Mouse (Mus musculus) heart, embryonic 13.5 days (tissue): ENCODE data around the gene Chfr. TPM values are rescaled to one million over a fixed set of nuclear protein-coding genes. Genes with fewer than 3 reads are reported as not detected.
"Not testable (repeated sequence)": the region's sequence is repeated elsewhere in the genome, so short reads cannot be mapped to it uniquely, and the experiment has no call there.

Experiments used
- ATAC-seq: fragments of 200-750 bp; cut with Nextera tagmentation; 2 replicates; pipeline ENCODE4 v1.8.0; 2017; ENCODE audit warnings: moderate TSS enrichment; ENCODE audit not compliant: insufficient number of reproducible peaks, low FRiP score, low TSS enrichment; ENCODE audit errors: extremely low read depth
- H3K27ac ChIP-seq: fragments of 300-500 bp; sonication (generic); replicated peaks from 2 replicates; pipeline ENCODE4 v1.5.1; 2015; ENCODE audit warnings: moderate library complexity, mild to moderate bottlenecking, inconsistent platforms
- H3K27me3 ChIP-seq: fragments of 300-500 bp; sonication (generic); replicated peaks from 2 replicates; pipeline ENCODE4 v1.6.1; 2015; ENCODE audit warnings: mild to moderate bottlenecking, inconsistent platforms
- H3K36me3 ChIP-seq: fragments of 300-500 bp; sonication (generic); 2 replicates; pipeline ENCODE4 v1.6.1; 2015; ENCODE audit warnings: mild to moderate bottlenecking, inconsistent platforms
- H3K4me1 ChIP-seq: fragments of 300-500 bp; sonication (generic); 2 replicates; pipeline ENCODE4 v1.6.1; 2015; ENCODE audit warnings: inconsistent platforms
- H3K4me2 ChIP-seq: fragments of 300-500 bp; sonication (generic); 2 replicates; pipeline ENCODE4 v1.6.1; 2015; ENCODE audit warnings: inconsistent platforms, mild to moderate bottlenecking, moderate library complexity
- H3K4me3 ChIP-seq: fragments of 300-500 bp; sonication (generic); 2 replicates; pipeline ENCODE4 v1.5.1; 2015; ENCODE audit warnings: moderate library complexity, mild to moderate bottlenecking, inconsistent platforms
- H3K9ac ChIP-seq: fragments of 300-500 bp; sonication (generic); 2 replicates; pipeline ENCODE4 v1.6.1; 2015; ENCODE audit warnings: inconsistent platforms, mild to moderate bottlenecking, moderate library complexity
- H3K9me3 ChIP-seq: fragments of 300-500 bp; sonication (generic); 2 replicates; pipeline ENCODE4 v1.6.1; 2016; ENCODE audit warnings: inconsistent platforms
- WGBS: fragments of 180-500 bp; shearing (Covaris S2); methylation state at CpG from one replicate; pipeline ENCODE4 v1.1.7; 2015; ENCODE audit warnings: mixed read lengths; 5-methylcytosine and 5-hydroxymethylcytosine counted together
- polyA plus RNA-seq: library from polyadenylated mRNA; unstranded; fragments of >200 nt; fragmentation: Nextera tagmentation; extraction: Ambion mirVana; gene quantifications from 2 replicates; pipeline ENCODE4 v1.2.1, GENCODE M21; 2015

Chfr gene
- polyA plus RNA-seq, 1 experiment from 2014 or later, result 25.8 TPM

- H3K36me3 ChIP-seq, result peaks cover 45% of the 10 kb centered on the region
- H3K27me3 ChIP-seq, result peaks cover 29% of the 10 kb centered on the region
- H3K4me3 ChIP-seq, result peak overlapping the region; percentile 44; the same call in 1 of the 2 replicates
- no peak overlapping the region for H3K9ac ChIP-seq
- no peak for ATAC-seq
- H3K9me3 ChIP-seq, result no peaks in the 10 kb centered on the region
- peaks cover 35% of the 10 kb centered on the region for H3K4me1 ChIP-seq
- WGBS, result 84% methylated on average over 13 of the region's 13 CpGs
- no peak overlapping the region for H3K27ac ChIP-seq
- H3K4me2 ChIP-seq, result peak overlapping the region; percentile 84
Measured at GRCm38 (mm10) chr5:110102429-110102828, 33.2 kb upstream of the Chfr start.

DNA sequence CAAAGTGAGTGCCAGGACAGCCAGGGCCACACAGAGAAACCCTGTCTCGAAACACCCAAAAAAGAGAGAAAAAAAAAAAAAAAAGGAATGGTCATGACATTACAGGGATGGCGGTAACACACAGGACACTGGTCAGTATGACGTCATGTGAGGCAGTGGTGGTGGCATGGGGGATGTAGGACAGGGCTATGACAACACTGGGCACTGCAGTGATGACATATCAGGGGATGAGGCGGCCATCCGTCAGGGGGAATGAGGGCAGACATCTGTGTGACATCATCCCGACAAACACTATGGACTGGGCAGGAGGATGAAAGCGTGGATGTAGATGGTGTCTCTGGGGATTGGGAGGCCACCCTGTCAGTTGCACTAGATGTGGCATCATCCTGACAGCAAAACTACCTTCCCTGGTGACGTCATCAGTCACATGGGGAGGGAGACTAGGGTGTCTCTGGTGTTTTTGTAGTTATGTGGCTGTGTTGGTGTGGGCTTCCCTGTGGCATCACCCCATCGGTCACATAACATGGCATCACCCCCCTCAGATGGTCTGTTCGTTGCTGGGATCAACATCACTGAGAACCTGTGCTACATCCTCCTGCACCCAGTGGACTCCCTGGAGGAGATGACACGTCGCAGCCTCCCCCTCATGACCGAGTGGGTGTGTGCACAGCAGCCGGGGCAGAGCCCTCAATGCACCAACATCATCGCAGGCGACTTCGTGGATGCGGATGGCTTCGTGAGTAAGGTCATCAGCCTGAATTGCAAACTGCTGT, 32.6 kb upstream of the Chfr start:
- H3K4me1 ChIP-seq, result peaks cover 35% of the 10 kb centered on the region
- no peaks in the 10 kb centered on the region for H3K9me3 ChIP-seq
- no peak overlapping the region for H3K4me2 ChIP-seq
- H3K36me3 ChIP-seq, result peaks cover 45% of the 10 kb centered on the region
- no peak overlapping the region for H3K4me3 ChIP-seq
- WGBS, result 91% methylated on average over 19 of the region's 19 CpGs
- no peak overlapping the region for H3K27ac ChIP-seq
- peaks cover 29% of the 10 kb centered on the region for H3K27me3 ChIP-seq
- ATAC-seq, result no peak
- H3K9ac ChIP-seq, result no peak overlapping the region

- 91% methylated on average over 27 of the region's 27 CpGs for WGBS
- Histone ChIP-seq H3K4me3 (no peak overlapping the region), H3K4me2 (no peak overlapping the region), H3K27me3 (peaks cover 21% of the 10 kb centered on the region), H3K27ac (no peak overlapping the region), H3K9ac (no peak overlapping the region), H3K4me1 (peaks cover 35% of the 10 kb centered on the region), H3K36me3 (peaks cover 45% of the 10 kb centered on the region), H3K9me3 (no peaks in the 10 kb centered on the region)
- ATAC-seq, result no peak
Measured at GRCm38 (mm10) chr5:110103901-110104615, 31.6 kb upstream of the Chfr start.

GRCm38 (mm10) chr5:110104616-110105380, 30.8 kb upstream of the Chfr start:
- 90% methylated on average over 36 of the region's 36 CpGs for WGBS
- Histone ChIP-seq H3K27me3 (peaks cover 18% of the 10 kb centered on the region), H3K4me2 (no peak overlapping the region), H3K4me1 (peaks cover 35% of the 10 kb centered on the region), H3K27ac (no peak overlapping the region), H3K4me3 (no peak overlapping the region), H3K36me3 (peaks cover 45% of the 10 kb centered on the region), H3K9ac (no peak overlapping the region), H3K9me3 (no peaks in the 10 kb centered on the region)
- ATAC-seq, result no peak

- Histone ChIP-seq H3K4me1 (peaks cover 28% of the 10 kb centered on the region), H3K9ac (peak overlapping the region; percentile 95), H3K27me3 (peaks cover 3% of the 10 kb centered on the region; the same call in 1 of the 2 replicates), H3K9me3 (no peaks in the 10 kb centered on the region), H3K27ac (no peak overlapping the region), H3K4me3 (peak overlapping the region; percentile 95), H3K4me2 (peak overlapping the region; percentile 94), H3K36me3 (peaks cover 45% of the 10 kb centered on the region)
- no peak for ATAC-seq
- 90% methylated on average over 26 of the region's 26 CpGs for WGBS
Measured at GRCm38 (mm10) chr5:110106140-110106871, 29.3 kb upstream of the Chfr start.

DNA sequence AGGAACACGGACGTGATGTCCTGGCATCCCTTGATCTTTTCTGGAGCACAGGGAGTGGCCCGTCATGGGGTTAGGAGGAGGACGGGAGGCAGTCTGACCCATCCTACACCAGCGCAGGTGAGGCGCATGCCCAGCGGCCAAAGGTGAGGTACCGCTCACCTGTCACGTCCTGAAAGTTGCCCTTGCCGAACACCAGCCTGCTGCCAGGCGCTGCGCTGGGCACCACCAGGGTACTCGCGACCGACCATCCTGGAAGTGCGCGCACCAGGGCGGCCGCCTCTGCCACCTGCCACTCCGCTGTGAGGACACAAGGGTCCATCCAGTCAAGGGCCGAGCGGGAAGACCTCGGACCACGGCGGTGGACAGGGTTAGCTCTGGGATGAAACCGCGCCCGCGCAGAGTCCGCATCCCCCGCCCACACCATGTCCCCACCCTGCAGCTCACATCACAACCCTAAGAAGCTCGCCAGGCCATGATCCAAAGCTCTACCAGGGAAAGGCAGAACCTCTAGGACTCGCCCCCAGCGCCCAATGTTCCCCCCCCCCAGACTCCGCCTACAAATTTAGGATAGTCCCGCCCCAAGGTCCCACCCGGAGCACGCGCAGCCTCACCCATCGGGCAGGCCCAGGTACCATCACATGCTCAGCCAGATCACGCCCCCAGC, 28.6 kb upstream of the Chfr start:
- H3K4me1 ChIP-seq, result peaks cover 20% of the 10 kb centered on the region
- H3K36me3 ChIP-seq, result peaks cover 48% of the 10 kb centered on the region
- peak overlapping the region; percentile 95 for H3K4me3 ChIP-seq
- WGBS, result 15% methylated on average over 39 of the region's 41 CpGs
- H3K9me3 ChIP-seq, result no peaks in the 10 kb centered on the region
- peak overlapping the region; percentile 99 for H3K27ac ChIP-seq
- peak overlapping the region; percentile 94 for H3K4me2 ChIP-seq
- peak overlapping the region; percentile 95 for H3K9ac ChIP-seq
- H3K27me3 ChIP-seq, result no peaks in the 10 kb centered on the region
- ATAC-seq, result peak; percentile 47; the same call in 1 of the 2 replicates

GRCm38 (mm10) chr5:110107581-110108304, 27.9 kb upstream of the Chfr start, which contains the start of gene Gtpbp6:
Gtpbp6 (minus strand) TSS chr5:110108197.
- peaks cover 17% of the 10 kb centered on the region for H3K4me1 ChIP-seq
- peak within 1 kb of the TSS; percentile 95 for H3K9ac ChIP-seq
- under 1% methylated on average over 70 of the region's 71 CpGs for WGBS
- peak within 1 kb of the TSS; percentile 94 for H3K4me2 ChIP-seq
- H3K9me3 ChIP-seq, result no peaks in the 10 kb centered on the region
- peak within 1 kb of the TSS; percentile 99 for H3K27ac ChIP-seq
- peak within 1 kb of the TSS; percentile 95 for H3K4me3 ChIP-seq
- H3K27me3 ChIP-seq, result no peaks in the 10 kb centered on the region
- peaks cover 47% of the 10 kb centered on the region for H3K36me3 ChIP-seq
- ATAC-seq, result peak; percentile 82

DNA sequence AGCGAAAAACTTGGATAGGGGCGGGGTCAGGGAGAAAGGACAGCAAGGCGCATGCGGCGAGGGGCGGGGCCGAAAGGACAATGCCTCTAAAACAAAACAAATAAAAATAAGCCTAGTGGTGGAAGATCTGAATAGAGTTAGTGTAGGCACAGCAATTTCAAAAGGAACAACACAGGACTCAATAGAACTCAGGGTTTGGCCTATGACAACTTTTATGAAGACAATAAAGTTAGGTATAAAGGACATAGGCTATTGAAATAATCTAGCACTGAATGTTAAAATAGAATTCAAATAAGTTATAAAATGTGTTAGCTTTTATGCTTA, 27.4 kb upstream of the Chfr start:
- no peaks in the 10 kb centered on the region for H3K9me3 ChIP-seq
- peak overlapping the region; percentile 95 for H3K9ac ChIP-seq
- ATAC-seq, result no peak
- H3K4me2 ChIP-seq, result peak overlapping the region; percentile 94
- peaks cover 17% of the 10 kb centered on the region for H3K4me1 ChIP-seq
- peaks cover 47% of the 10 kb centered on the region for H3K36me3 ChIP-seq
- peak overlapping the region; percentile 99 for H3K27ac ChIP-seq
- peak overlapping the region; percentile 95 for H3K4me3 ChIP-seq
- under 1% methylated on average over 7 of the region's 7 CpGs for WGBS
- H3K27me3 ChIP-seq, result no peaks in the 10 kb centered on the region

DNA sequence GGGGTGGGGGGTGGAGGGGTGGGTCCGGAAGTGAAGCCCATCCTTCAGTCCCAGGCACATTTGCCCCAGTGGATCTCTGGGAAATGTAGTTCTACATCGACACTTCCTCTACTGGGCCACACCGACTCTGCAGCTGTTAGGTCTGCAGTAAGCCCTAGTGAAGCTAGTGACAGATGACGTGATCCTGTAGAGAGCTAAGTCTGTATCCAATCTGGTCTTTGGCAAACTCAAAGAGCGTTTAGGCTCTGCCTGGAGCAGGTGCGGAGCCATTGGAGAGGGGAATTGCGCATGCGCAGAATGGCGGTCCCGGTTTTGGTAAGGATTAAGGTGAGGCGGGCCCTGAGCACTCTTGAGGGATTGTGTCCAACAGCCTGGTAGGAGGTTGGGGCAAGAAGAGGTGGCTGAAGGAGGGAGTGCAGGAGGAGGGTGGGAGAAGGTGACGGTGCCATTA, 25.6 kb upstream of the Chfr start, which contains the start of gene Zfp605:
Gene Zfp605, plus strand, starts transcription at position 102 of the 451 bp plus-strand sequence.
- H3K27me3 ChIP-seq, result no peaks in the 10 kb centered on the region
- H3K27ac ChIP-seq, result peak within 1 kb of the TSS; percentile 90
- peaks cover 17% of the 10 kb centered on the region for H3K4me1 ChIP-seq
- no peaks in the 10 kb centered on the region for H3K9me3 ChIP-seq
- WGBS, result under 1% methylated on average over 12 of the region's 12 CpGs
- peaks cover 43% of the 10 kb centered on the region for H3K36me3 ChIP-seq
- ATAC-seq, result peak; percentile 14; the same call in 1 of the 2 replicates
- H3K9ac ChIP-seq, result peak within 1 kb of the TSS; percentile 74
- H3K4me3 ChIP-seq, result peak within 1 kb of the TSS; percentile 95
- peak within 1 kb of the TSS; percentile 73 for H3K4me2 ChIP-seq

GRCm38 (mm10) chr5:110122380-110122779, 13.3 kb upstream of the Chfr start:
- H3K4me3 ChIP-seq, H3K9ac ChIP-seq, H3K9me3 ChIP-seq, H3K4me2 ChIP-seq, H3K27ac ChIP-seq, H3K27me3 ChIP-seq, ATAC-seq, H3K4me1 ChIP-seq: not testable (repeated sequence)
- WGBS, result 73% methylated on average over 3 of the region's 3 CpGs
- H3K36me3 ChIP-seq, result peaks cover 66% of the 10 kb centered on the region
